Mouse (Mus musculus): ENCODE data around the gene Med12l. TPM values are rescaled to one million over a fixed set of nuclear protein-coding genes. Genes with fewer than 3 reads are reported as not detected.
"Not testable (repeated sequence)": the region's sequence is repeated elsewhere in the genome, so short reads cannot be mapped to it uniquely, and the experiment has no call there.

Med12l gene
- polyA plus RNA-seq, 1 experiment from 2014 or later, result 3.6 TPM

DNA sequence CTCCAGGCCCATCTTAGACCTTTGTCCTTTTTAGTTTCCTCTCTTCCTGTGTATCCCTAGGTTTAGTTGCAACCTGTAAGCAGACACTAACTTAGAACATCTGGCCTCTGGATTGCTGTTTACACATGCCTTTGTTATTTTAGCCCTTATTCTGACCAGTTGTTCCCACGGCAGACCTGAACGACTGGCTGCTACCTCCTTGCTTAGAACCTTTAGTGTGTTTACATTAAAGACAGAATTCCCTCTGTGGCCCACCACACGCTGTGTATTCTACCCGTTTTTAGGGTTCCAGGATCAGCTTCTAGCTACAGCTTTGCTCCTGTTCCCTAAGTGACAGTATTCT lies 19.5 kb downstream of the Med12l start:
- Histone ChIP-seq H3K36me3 (no peaks in the 10 kb centered on the region), H3K9ac (no peak overlapping the region), H3K4me1 (peaks cover 12% of the 10 kb centered on the region; the same call in 1 of the 2 replicates), H3K27ac (no peak overlapping the region), H3K4me2 (replicated peaks) (no peak overlapping the region), H3K4me3 (no peak overlapping the region), H3K27me3 (no peaks in the 10 kb centered on the region), H3K9me3 (no peaks in the 10 kb centered on the region)
- 11% methylated on average over 4 of the region's 4 CpGs for WGBS
- ATAC-seq (ENCODE audit: insufficient number of reproducible peaks, insufficient read depth, low FRiP score, low TSS enrichment), result no peak

DNA sequence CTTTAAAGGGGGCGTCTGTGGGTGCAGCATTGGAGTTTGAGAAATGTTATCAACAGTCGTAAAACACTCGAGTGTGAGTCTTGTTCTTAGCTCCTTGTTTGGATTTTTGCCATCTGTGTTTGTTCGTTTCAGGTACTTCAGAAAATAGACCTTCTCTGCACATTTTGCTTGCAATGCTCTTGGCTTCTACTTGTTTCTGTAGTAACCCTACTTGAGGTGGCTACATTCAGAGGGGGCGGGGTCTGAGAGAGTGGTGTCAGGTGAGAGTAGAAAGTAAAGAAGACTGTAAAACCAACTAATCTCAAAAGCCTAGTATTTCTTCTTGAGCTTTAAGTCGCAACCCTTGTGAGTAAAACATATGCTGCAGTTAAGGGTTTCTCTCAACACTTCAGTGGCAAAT lies 23.1 kb downstream of the Med12l start:
- no peak overlapping the region for H3K4me2 ChIP-seq (replicated peaks)

DNA sequence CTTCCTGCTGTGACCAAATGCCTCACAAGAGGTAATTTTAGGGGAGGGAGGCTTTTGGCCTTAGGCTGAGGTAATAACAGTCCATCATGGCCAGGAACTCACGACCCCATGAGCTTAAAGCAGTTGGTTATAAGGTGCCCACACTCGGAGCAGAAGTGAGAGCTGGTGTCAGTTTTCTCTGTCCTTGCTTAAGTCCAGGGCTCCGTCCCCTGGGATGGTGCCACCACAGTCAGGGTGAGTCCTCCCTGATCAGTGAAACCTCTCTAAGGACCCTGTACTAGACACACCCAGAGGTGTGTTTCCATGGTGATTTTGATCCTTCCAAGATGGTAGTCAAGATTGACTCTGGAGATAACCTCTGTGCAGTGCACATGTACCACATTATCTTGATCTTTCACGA lies 25.4 kb downstream of the Med12l start:
- no peak overlapping the region for H3K9ac ChIP-seq
- no peaks in the 10 kb centered on the region for H3K4me1 ChIP-seq
- 64% methylated on average over 4 of the region's 4 CpGs for WGBS
- H3K4me2 ChIP-seq (replicated peaks), result no peak overlapping the region
- H3K36me3 ChIP-seq, result no peaks in the 10 kb centered on the region
- H3K27ac ChIP-seq, result no peak overlapping the region
- H3K9me3 ChIP-seq, result no peaks in the 10 kb centered on the region
- no peak overlapping the region for H3K4me3 ChIP-seq
- no peak for ATAC-seq (ENCODE audit: insufficient number of reproducible peaks, insufficient read depth, low FRiP score, low TSS enrichment)
- no peaks in the 10 kb centered on the region for H3K27me3 ChIP-seq

More for the DNA sequence above, 23.1 kb downstream of the Med12l start:
- no peak for ATAC-seq (ENCODE audit: insufficient number of reproducible peaks, insufficient read depth, low FRiP score, low TSS enrichment)
- Histone ChIP-seq H3K4me1 (peaks cover 9% of the 10 kb centered on the region; the same call in 1 of the 2 replicates), H3K27me3 (no peaks in the 10 kb centered on the region), H3K27ac (no peak overlapping the region), H3K9me3 (no peaks in the 10 kb centered on the region), H3K36me3 (no peaks in the 10 kb centered on the region), H3K9ac (no peak overlapping the region), H3K4me3 (no peak overlapping the region)
- 84% methylated on average over 6 of the region's 6 CpGs for WGBS

DNA sequence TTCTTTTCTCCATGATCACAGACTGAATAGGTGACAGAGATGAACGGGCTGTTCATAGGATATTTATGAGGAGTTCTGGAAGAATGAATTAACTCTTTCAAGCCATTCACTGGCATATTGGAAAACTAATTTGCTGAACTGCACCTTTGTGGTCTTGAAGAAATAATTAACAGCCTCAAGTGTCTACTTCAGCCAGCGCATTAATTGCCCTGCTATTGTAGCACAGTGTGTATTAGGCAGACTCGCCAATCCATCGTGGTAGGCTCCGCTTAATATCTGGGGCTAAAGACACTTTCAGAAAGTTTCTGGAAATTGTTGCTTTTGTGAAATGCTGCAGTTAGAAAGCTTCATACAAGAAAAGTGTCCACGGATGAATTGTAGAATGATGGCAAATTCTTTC lies 35.9 kb downstream of the Med12l start:
- Histone ChIP-seq H3K36me3 (no peaks in the 10 kb centered on the region), H3K4me1 (no peaks in the 10 kb centered on the region), H3K27me3 (no peaks in the 10 kb centered on the region), H3K27ac (no peak overlapping the region), H3K4me3 (no peak overlapping the region), H3K9me3 (no peaks in the 10 kb centered on the region), H3K4me2 (replicated peaks) (no peak overlapping the region), H3K9ac (no peak overlapping the region)
- WGBS, result 84% methylated on average over 6 of the region's 6 CpGs
- ATAC-seq (ENCODE audit: insufficient number of reproducible peaks, insufficient read depth, low FRiP score, low TSS enrichment), result no peak

- no peak for ATAC-seq (ENCODE audit: insufficient number of reproducible peaks, insufficient read depth, low FRiP score, low TSS enrichment)
- H3K4me1 ChIP-seq, result no peaks in the 10 kb centered on the region
- no peaks in the 10 kb centered on the region for H3K9me3 ChIP-seq
- 84% methylated on average over 17 of the region's 17 CpGs for WGBS
- H3K36me3 ChIP-seq, result no peaks in the 10 kb centered on the region
- H3K27ac ChIP-seq, result no peak overlapping the region
- H3K9ac ChIP-seq, result no peak overlapping the region
- no peak overlapping the region for H3K4me2 ChIP-seq (replicated peaks)
- no peak overlapping the region for H3K4me3 ChIP-seq
- no peaks in the 10 kb centered on the region for H3K27me3 ChIP-seq
These were observed 49.4 kb downstream of the Med12l start for GRCm38 (mm10) chr3:59054834-59055535.

DNA sequence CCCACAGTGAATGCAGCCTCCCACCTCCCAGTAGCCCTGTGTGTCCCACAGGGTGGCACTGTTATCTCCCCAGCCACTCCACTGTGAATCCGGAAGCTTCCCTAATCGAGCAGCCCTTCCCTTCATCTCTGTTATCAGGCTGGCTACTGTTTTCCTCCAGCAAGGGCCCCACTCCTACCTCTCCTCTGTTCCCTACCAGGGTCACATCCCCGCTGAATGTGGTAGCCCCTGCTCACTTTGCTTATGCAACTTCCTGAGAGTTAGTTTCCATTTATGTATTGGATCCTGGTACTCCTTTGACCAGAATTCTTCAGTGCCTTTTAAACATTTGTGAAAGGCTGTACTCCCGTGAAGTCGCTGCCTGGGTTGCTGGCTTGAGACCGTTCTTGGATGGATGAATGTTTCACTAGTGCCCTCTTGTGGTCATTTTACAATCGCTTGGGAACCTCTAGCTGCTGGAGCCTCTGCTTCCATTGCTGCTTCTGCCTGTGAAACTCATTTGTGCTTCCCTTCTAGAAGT lies 53.5 kb downstream of the Med12l start:
- H3K27me3 ChIP-seq, result no peaks in the 10 kb centered on the region
- no peaks in the 10 kb centered on the region for H3K9me3 ChIP-seq
- no peak overlapping the region for H3K9ac ChIP-seq
- no peak overlapping the region for H3K4me3 ChIP-seq
- peak overlapping the region; percentile 28; the same call in 1 of the 2 replicates for H3K4me2 ChIP-seq (replicated peaks)
- peak; percentile 75; the same call in 1 of the 2 replicates for ATAC-seq (ENCODE audit: insufficient number of reproducible peaks, insufficient read depth, low FRiP score, low TSS enrichment)
- H3K36me3 ChIP-seq, result no peaks in the 10 kb centered on the region
- 4% methylated on average over 7 of the region's 7 CpGs for WGBS
- no peak overlapping the region for H3K27ac ChIP-seq
- H3K4me1 ChIP-seq, result no peaks in the 10 kb centered on the region

- no peak overlapping the region for H3K27ac ChIP-seq
- H3K36me3 ChIP-seq, result no peaks in the 10 kb centered on the region
- no peak for ATAC-seq (ENCODE audit: insufficient number of reproducible peaks, insufficient read depth, low FRiP score, low TSS enrichment)
- no peak overlapping the region for H3K4me3 ChIP-seq
- H3K27me3 ChIP-seq, result no peaks in the 10 kb centered on the region
- no peaks in the 10 kb centered on the region for H3K9me3 ChIP-seq
- no peaks in the 10 kb centered on the region for H3K4me1 ChIP-seq
- H3K4me2 ChIP-seq (replicated peaks), result no peak overlapping the region
- H3K9ac ChIP-seq, result no peak overlapping the region
- WGBS, result 89% methylated on average over 7 of the region's 7 CpGs
These were observed 54.5 kb downstream of the Med12l start for GRCm38 (mm10) chr3:59060131-59060530.

- Histone ChIP-seq H3K9ac (no peak overlapping the region), H3K27ac (no peak overlapping the region), H3K4me3 (no peak overlapping the region), H3K27me3 (no peaks in the 10 kb centered on the region), H3K4me2 (replicated peaks) (no peak overlapping the region), H3K4me1 (no peaks in the 10 kb centered on the region; the same call in 1 of the 2 replicates), H3K9me3 (no peaks in the 10 kb centered on the region), H3K36me3 (no peaks in the 10 kb centered on the region)
- ATAC-seq (ENCODE audit: insufficient number of reproducible peaks, insufficient read depth, low FRiP score, low TSS enrichment), result no peak
- 36% methylated on average over 5 of the region's 5 CpGs for WGBS
These were observed 56.5 kb downstream of the Med12l start for GRCm38 (mm10) chr3:59062141-59062540.

GRCm38 (mm10) chr3:59063431-59063830 lies 57.8 kb downstream of the Med12l start:
- H3K36me3 ChIP-seq, result no peaks in the 10 kb centered on the region
- no peaks in the 10 kb centered on the region for H3K9me3 ChIP-seq
- H3K27me3 ChIP-seq, result no peaks in the 10 kb centered on the region
- 87% methylated on average over 4 of the region's 4 CpGs for WGBS
- no peak overlapping the region for H3K4me3 ChIP-seq
- no peak overlapping the region for H3K27ac ChIP-seq
- H3K9ac ChIP-seq, result no peak overlapping the region
- H3K4me1 ChIP-seq, result no peaks in the 10 kb centered on the region; the same call in 1 of the 2 replicates
- no peak for ATAC-seq (ENCODE audit: insufficient number of reproducible peaks, insufficient read depth, low FRiP score, low TSS enrichment)
- no peak overlapping the region for H3K4me2 ChIP-seq (replicated peaks)

- Histone ChIP-seq H3K4me1 (no peaks in the 10 kb centered on the region; the same call in 1 of the 2 replicates), H3K9me3 (no peaks in the 10 kb centered on the region), H3K27me3 (no peaks in the 10 kb centered on the region), H3K36me3 (no peaks in the 10 kb centered on the region), H3K4me2 (replicated peaks) (no peak overlapping the region), H3K27ac (no peak overlapping the region), H3K4me3 (no peak overlapping the region), H3K9ac (no peak overlapping the region)
- WGBS, result 82% methylated on average over 3 of the region's 3 CpGs
- no peak for ATAC-seq (ENCODE audit: insufficient number of reproducible peaks, insufficient read depth, low FRiP score, low TSS enrichment)
These were observed 60.3 kb downstream of the Med12l start for GRCm38 (mm10) chr3:59065937-59066336.

DNA sequence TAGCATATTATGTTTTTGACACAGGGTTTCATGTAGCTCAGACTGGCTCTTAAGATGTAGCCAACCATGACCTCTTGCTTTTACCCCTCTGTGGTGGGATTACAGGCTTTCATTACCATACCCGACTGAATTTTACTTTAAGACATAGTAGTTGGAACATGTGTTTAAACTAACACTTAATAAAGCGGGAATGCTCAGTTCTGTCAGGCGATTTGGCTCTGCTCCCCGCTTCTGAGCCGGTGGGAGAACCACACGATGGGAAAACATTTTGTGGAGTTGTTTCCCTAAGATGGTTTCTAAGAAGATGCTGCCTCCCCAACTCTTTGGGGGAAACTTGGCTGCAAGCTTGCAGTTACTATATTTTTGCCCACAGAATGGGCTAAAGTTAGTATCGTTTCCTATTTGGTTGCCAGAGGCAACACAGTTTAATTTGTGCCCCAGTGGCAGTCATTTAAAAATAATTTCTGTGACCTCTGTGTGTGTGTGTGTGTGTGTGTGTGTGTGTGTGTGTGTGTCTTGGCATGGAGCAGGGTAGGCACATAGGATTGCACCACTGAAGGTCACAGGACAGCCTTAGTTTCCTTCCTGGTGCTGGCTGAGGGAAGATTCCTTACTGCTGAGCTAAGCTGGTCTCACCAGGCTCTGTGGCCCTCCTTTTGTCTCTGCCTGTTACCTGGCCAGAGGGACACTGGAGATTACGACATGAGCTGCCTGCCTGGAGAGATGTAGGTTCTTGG lies 61.1 kb downstream of the Med12l start:
- H3K27ac ChIP-seq, result no peak overlapping the region
- WGBS, result 68% methylated on average over 8 of the region's 8 CpGs
- H3K36me3 ChIP-seq, result no peaks in the 10 kb centered on the region
- no peak for ATAC-seq (ENCODE audit: insufficient number of reproducible peaks, insufficient read depth, low FRiP score, low TSS enrichment)
- H3K4me3 ChIP-seq, result no peak overlapping the region
- H3K27me3 ChIP-seq, result no peaks in the 10 kb centered on the region
- no peak overlapping the region for H3K9ac ChIP-seq
- H3K4me2 ChIP-seq (replicated peaks), result no peak overlapping the region
- H3K4me1 ChIP-seq, result no peaks in the 10 kb centered on the region; the same call in 1 of the 2 replicates
- H3K9me3 ChIP-seq, result no peaks in the 10 kb centered on the region

DNA sequence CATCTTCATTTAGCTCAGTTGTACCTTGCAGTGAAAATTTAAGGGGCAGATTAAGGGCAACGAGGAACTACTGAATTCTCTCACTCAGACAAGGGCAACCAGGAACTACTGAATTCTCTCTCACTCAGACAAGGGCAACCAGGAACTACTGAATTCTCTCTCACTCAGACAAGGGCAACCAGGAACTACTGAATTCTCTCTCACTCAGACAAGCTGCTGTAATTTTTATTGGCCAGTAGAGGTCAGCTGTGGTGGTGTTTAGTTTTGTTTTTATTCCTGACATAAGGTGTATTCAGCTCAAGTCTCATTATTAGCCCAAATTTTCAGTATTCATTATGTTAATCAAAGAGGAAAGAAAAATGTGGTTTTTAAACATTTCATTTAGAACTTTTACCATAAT lies 63.4 kb downstream of the Med12l start:
- H3K9ac ChIP-seq; H3K4me1 ChIP-seq; ATAC-seq (ENCODE audit: insufficient number of reproducible peaks, insufficient read depth, low FRiP score, low TSS enrichment); H3K4me3 ChIP-seq; H3K36me3 ChIP-seq; H3K27me3 ChIP-seq; H3K9me3 ChIP-seq; H3K27ac ChIP-seq; H3K4me2 ChIP-seq (replicated peaks): not testable (repeated sequence)
- WGBS, result 82% methylated on average over 1 of the region's 1 CpGs
